Mouse (Mus musculus) urinary bladder, adult 2 months (tissue): Measurements from ENCODE around the gene Cdadc1. TPM values are rescaled to one million over a fixed set of nuclear protein-coding genes. Genes with fewer than 3 reads are reported as not detected.

ENCODE experiments used
- DNase-seq: peaks from one replicate; pipeline ENCODE4 v3.0.0; 2022; ENCODE audit warnings: low spot score
- polyA plus RNA-seq: library from polyadenylated mRNA; depleted of rRNA; stranded (reverse); fragments of >200 nt; gene quantifications from 2 replicates; pipeline ENCODE4 v1.2.3, GENCODE M21; 2012

Cdadc1 gene
- polyA plus RNA-seq, 1 experiment: 15.8 TPM

DNA sequence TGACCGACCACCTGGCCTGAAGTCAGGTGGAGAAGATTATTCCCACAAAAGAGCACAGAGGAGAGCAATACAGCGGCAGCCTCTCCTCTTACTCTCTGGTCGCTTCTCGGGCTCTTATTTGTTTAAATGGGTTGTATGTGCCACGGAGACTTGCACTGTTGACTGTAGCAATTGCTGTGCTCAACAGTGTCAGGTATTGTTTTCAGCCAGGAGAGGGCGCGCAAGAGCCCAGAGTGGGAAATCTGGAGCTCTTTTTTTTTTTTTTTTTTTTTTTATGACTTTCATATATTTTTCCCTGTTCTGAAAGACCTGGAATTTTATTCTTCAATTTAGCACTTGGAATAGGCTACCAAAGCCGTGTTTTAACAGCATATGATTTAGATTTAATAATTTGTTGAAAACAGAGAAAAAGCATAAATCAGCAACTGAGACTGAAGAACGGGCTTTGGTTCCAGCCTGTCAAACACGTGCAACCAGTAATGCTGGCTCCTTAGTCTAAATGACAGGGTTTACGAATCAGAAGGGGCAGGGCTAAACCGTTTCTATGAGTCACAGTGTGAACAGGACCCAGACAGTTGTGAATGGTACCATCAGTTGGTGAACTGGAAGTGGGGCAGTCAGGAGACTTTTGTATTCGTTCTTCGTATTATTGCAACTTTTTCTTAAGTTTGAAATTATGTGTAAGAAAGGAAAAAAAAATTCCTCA, 15.3 kb upstream of the Cdadc1 start:
- no peak for DNase-seq

DNA sequence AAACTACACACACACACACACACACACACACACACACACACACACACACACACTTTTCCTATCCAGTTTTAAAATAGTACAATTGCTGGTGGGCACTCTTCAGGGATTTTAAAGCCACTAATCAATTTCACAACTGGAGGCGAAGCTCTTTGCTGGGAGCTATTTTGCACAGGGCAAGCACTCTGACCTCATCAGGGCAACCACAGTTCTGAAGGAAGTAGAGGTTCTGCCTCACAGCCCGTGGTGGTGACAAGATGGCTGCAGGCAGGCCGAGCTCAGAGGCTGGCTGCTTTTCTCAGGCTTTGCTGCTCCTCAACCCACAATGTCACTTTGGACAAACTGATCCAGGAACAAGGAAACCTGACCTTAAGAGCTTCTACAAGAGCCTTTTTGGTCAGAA, 9.3 kb upstream of the Cdadc1 start:
- no peak for DNase-seq

- peak; percentile 40 for DNase-seq
Measured at GRCm38 (mm10) chr14:59605671-59606353, 8.1 kb upstream of the Cdadc1 start.

GRCm38 (mm10) chr14:59604002-59604645, 6.4 kb upstream of the Cdadc1 start:
- DNase-seq: no peak

GRCm38 (mm10) chr14:59598260-59598627, 485 bp upstream of the Cdadc1 start:
- no peak for DNase-seq

DNA sequence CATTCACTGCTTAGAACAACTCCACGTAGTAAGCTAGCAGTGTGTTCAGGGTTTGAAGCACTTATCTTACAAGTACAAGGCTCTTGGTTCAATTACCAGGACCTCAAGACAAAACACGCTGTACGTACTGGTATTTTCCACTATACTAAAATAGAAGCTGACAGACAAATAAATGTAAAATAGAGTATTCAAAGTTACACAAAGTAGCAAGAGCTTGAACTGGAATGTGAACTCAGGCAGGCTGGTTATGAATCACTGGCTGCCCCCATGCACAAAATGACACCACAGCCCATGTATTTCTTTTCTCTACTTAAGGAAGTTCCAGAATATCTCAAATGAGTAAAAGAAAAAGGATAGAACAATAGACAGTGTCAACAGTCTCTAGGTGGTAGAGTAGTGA, 2.8 kb downstream of the Cdadc1 start:
- no peak for DNase-seq

DNA sequence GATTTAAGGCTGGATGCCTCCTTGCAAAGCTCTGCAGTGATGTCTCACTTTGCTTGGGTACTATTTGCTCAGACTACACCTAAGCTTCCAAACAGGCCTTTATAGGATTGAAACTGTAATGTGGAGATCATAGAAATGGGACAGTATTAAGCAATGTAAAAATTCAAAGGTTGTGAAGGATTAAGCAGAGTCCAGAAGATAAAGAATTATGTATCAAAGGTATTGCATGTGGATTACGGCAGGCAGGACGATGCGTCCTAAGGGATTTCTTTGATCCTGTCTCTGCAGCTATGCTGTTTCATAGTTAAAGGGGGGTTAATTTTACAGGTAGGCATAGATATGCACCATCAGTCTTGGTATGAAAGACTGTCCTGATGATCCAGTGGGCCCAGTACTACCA, 5.2 kb downstream of the Cdadc1 start:
- DNase-seq: no peak

- no peak for DNase-seq
Measured at GRCm38 (mm10) chr14:59591901-59592300, 5.9 kb downstream of the Cdadc1 start.

- no peak for DNase-seq
Measured at GRCm38 (mm10) chr14:59590614-59591013, 7.1 kb downstream of the Cdadc1 start.

GRCm38 (mm10) chr14:59576385-59576784, 21.4 kb downstream of the Cdadc1 start:
- no peak for DNase-seq

- no peak for DNase-seq
Measured at GRCm38 (mm10) chr14:59566756-59567155, 31.0 kb downstream of the Cdadc1 start.

DNA sequence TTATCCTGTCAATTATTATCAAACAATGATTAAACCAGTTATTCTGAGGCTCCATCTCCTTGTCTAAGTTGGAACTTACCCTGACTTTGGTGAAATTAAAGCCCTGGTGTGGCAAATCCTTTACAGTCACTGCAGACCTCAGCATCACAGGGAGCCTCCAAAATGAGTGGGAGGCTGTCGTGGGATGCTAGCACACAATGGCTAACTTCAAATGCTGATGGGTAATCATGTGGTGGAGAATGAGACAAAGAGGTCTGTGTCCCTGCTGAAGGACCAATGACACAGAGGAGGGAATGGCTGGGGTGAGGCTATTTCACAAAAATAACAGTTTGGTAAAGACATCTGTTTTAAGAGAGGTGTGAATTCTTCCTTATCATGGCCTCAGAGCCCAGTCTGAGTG, 39.9 kb downstream of the Cdadc1 start:
- no peak for DNase-seq

- DNase-seq: no peak
Measured at GRCm38 (mm10) chr14:59557071-59557470, 40.7 kb downstream of the Cdadc1 start.

- DNase-seq: peak; percentile 44
Measured at GRCm38 (mm10) chr14:59555928-59556531, 41.7 kb downstream of the Cdadc1 start.

DNA sequence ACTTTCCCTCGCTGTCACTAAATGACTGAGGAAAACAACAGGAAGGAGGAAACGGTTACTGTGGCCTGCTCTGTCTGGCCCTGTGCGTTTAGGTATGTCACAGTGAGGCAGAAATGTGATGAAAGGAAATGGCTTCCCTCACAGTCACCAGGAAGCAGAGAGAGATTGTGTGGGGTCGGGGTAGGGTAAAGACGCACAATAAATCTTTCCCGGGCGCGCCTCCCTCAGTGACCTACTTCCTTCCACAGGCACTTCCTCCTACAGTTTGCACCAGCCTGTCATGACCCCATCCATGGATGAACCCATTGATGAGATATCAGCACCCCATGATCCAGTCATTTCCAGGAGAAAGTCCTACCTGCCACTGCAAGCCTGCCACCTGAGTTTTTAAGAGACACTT, 42.7 kb downstream of the Cdadc1 start:
- no peak for DNase-seq

DNA sequence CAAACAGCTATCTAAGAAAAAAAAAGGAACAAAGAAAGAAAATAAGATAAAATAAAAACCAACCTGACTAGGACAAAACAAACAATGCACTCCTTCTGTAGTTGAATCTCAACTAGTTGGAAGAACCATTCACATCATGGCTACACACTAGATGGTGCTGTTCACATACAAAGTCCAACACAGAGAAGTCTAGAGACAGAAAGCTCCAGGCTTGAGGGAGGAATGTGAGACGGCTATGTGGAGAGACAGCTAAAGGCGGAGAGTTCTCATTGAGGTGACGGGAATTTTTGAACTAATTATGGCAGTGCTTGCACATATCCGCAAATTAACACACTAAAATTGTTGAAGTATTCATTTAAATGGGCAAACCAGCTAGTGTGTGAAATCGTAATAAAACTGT, 43.7 kb downstream of the Cdadc1 start:
- DNase-seq: no peak

DNA sequence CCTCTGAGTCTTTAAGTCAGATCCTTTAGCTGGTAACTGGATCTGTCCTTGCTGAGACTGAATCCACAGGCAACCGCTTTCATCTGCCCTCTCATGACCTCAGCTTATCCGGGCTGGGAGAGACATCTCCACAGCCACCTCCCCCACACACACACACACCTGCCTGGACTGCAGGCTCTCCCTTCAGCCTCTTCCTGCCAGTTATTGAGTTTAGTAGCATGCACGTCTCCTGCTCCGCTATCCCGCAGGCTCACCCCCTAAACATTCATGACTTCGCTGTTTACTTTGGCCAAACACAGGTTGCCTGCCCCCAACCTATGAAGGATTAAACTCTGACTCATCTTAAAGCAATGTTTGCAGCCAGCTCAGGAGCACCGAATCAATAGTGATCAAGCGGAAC, 45.8 kb downstream of the Cdadc1 start:
- no peak for DNase-seq

GRCm38 (mm10) chr14:59550841-59551240, 46.9 kb downstream of the Cdadc1 start:
- DNase-seq: no peak

GRCm38 (mm10) chr14:59549106-59549505, 48.7 kb downstream of the Cdadc1 start:
- DNase-seq: peak; percentile 49

DNA sequence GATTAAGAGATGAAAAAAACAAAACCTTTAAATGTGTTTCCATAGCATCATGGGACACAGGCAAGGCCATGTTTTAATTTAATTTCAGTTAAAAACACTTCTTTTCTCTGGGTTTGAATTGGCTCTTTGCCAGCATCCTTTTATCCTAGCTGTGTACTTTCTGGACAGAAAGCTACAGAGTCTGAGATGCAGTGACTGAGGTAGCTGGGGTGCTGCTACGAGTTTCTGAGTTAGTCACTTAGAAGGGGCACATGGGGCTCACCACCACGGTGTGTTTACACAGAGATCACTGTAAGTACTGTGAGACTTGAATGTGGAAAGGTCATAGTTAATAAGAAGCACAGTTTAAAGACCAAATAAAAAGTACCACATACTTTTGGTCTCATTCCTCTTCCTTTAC, 49.2 kb downstream of the Cdadc1 start:
- DNase-seq: no peak

- DNase-seq: no peak
Measured at GRCm38 (mm10) chr14:59547530-59547929, 50.2 kb downstream of the Cdadc1 start.

DNA sequence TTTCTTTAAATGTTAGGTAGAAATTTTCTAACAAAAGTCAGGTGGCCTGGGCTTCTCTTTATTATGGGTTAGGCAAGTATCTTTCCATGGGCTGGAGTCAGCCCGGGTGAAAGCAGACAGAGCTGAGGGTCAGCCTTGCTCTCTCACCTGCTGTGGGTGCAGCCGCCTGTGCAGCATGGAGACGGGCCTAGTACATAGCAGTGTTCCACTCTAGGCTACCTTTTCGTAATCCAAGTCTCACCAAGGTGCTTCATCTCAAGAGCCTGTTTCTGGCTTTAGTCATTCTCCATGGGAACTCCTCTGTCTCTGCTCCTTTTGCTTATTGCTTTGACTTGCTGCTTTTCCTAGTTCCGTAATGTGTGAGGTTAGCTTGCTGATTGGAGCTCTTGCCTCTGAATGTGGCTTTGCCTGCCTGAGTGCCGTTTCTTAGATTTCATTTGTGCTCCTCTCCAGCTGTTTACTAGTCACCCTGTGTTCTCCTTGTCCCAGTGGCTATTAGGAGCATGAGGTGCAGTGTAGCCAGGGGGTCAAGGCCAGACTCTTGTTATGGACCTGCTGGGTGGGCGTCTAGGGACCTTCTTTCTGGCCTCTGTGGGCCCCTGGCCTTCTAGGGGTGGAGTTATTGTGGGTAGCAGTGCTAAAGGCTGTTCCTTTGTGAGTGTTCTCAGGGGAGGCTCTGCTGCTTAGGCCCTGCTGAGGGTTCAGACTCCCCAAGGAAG, 51.4 kb downstream of the Cdadc1 start:
- no peak for DNase-seq
